25 mouse cellular contexts compared by ENCODE assay signal in the genomic region with DNA sequence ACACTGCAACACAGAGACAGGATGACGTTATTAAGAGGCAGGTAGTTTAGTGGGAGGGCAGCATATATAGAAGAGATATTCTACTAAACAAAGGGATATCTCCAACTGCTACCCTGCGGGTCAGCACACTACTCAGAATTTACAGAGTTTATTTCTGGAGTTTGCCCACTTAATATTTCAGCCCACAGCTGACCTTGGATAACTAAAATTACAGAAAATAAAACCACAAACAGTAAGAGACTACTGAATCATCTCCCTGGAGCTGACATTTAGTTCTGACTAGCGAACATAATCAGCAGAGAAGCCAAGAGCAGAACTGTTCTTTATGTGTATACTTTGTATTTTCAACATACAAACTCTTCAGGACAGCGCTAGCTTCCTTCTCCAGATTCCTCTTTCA.
"Had no signal": no experiment of that assay in that cellular context is flagged by ENCODE, and none has a peak within 500 bp of the region (broad histone marks: within the 10 kb centered on the region; RNA-seq: fewer than 3 reads in every experiment).

No protein-coding gene starts in this region.

- H3K36me3 ChIP-seq: heart, embryonic 15.5 days; limb, embryonic 15.5 days; liver, embryonic 12.5 days had no signal

- H3K4me2 ChIP-seq: heart, embryonic 11.5 days; heart, embryonic 13.5 days; heart, embryonic 15.5 days; hindbrain, embryonic 14.5 days; kidney, embryonic 15.5 days; limb, embryonic 13.5 days; limb, embryonic 15.5 days; liver, embryonic 12.5 days had no signal

- H3K27me3 ChIP-seq: heart, embryonic 13.5 days; heart, embryonic 15.5 days; kidney, embryonic 15.5 days; limb, embryonic 13.5 days; limb, embryonic 15.5 days; liver, embryonic 12.5 days had no signal

- H3K4me3 ChIP-seq: heart, adult 2 months; heart, embryonic 13.5 days; heart, embryonic 15.5 days; kidney, embryonic 15.5 days; limb, embryonic 13.5 days; limb, embryonic 15.5 days; liver, embryonic 12.5 days had no signal

- H3K27ac ChIP-seq: heart, adult 2 months; heart, embryonic 13.5 days; heart, embryonic 15.5 days; hindbrain, embryonic 14.5 days; hindbrain, postnatal 0 days; kidney, embryonic 15.5 days; kidney, postnatal 0 days; limb, embryonic 13.5 days; limb, embryonic 15.5 days; liver, embryonic 12.5 days; liver, embryonic 14.5 days had no signal

- DNase-seq: gastrocnemius, postnatal 14 days; gastrocnemius, postnatal 36 days; heart, adult 2 months; heart, postnatal 14 days; heart, postnatal 36 days; kidney, adult 11 months; kidney, adult 2 months; kidney, adult 9 months; kidney, postnatal 14 days; kidney, postnatal 36 days; layer of hippocampus, adult 9-11 months; layer of hippocampus, postnatal 36 days; left cerebral cortex, postnatal 4 days had no signal

- ATAC-seq: hindbrain, postnatal 0 days; intestine, embryonic 16.5 days; liver, embryonic 12.5 days had no signal
